Mouse (Mus musculus) gastrocnemius, postnatal 4 days (tissue): ENCODE data around the gene Hist1h1a. TPM values are rescaled to one million over a fixed set of nuclear protein-coding genes. Genes with fewer than 3 reads are reported as not detected.

Source experiments
- DNase-seq, 2 experiments: peaks; one replicate each; pipeline ENCODE4 v3.0.0; 2021 to 2022; ENCODE audit warnings: low spot score in 2 of 2, mixed read lengths in 2 of 2
- total RNA-seq, 2 experiments: library from RNA; stranded (reverse); gene quantifications; 2 replicates each; pipeline ENCODE4 v1.2.3; 2021

Hist1h1a gene
- total RNA-seq, 2 experiments from 2014 or later: 271 to 321 TPM

GRCm38 (mm10) chr13:23743215-23743614 is 20.3 kb upstream of the Hist1h1a start:
- DNase-seq: no peak

GRCm38 (mm10) chr13:23743963-23744362 is 19.5 kb upstream of the Hist1h1a start:
- no peak for DNase-seq

- no peak for DNase-seq
Observed at GRCm38 (mm10) chr13:23744421-23745380, 18.8 kb upstream of the Hist1h1a start.

- DNase-seq: peak; percentile 59 to 84
Observed at GRCm38 (mm10) chr13:23745381-23746161, 17.9 kb upstream of the Hist1h1a start, which contains the start of gene Hist1h3c. TSS of gene Hist1h3c (minus strand) at chr13:23745602.

- peak in 1 of 2 experiments; percentile 57 for DNase-seq
Observed at GRCm38 (mm10) chr13:23746201-23747080, 17.0 kb upstream of the Hist1h1a start, which contains the start of gene Hist1h2bb. TSS of gene Hist1h2bb (plus strand) at chr13:23746734.

- DNase-seq: no peak
Observed at GRCm38 (mm10) chr13:23747081-23747891, 16.2 kb upstream of the Hist1h1a start.

- DNase-seq: no peak
Observed at GRCm38 (mm10) chr13:23747892-23748288, 15.6 kb upstream of the Hist1h1a start.

- DNase-seq: no peak
Observed at GRCm38 (mm10) chr13:23749563-23750121, 13.8 kb upstream of the Hist1h1a start.

GRCm38 (mm10) chr13:23750839-23751477 is 12.5 kb upstream of the Hist1h1a start, which contains the start of gene Hist1h2ab:
TSS of gene Hist1h2ab (plus strand) at chr13:23751126.
- DNase-seq: peak in 1 of 2 experiments; percentile 46

- no peak for DNase-seq
Observed at GRCm38 (mm10) chr13:23751478-23751956, 11.9 kb upstream of the Hist1h1a start.

GRCm38 (mm10) chr13:23752067-23752741 is 11.3 kb upstream of the Hist1h1a start, which contains the start of gene Hist1h3b:
TSS of gene Hist1h3b (plus strand) at chr13:23752267.
- peak; percentile 61 to 89 for DNase-seq

- no peak for DNase-seq
Observed at GRCm38 (mm10) chr13:23752742-23753172, 10.7 kb upstream of the Hist1h1a start.

- DNase-seq: no peak
Observed at GRCm38 (mm10) chr13:23753314-23754078, 10.0 kb upstream of the Hist1h1a start.

GRCm38 (mm10) chr13:23755000-23755399 is 8.5 kb upstream of the Hist1h1a start:
- DNase-seq: no peak

GRCm38 (mm10) chr13:23756790-23757189 is 6.7 kb upstream of the Hist1h1a start, which contains the start of gene Hist1h4b:
TSS of gene Hist1h4b (plus strand) at chr13:23757013.
- peak; percentile 56 to 81 for DNase-seq

GRCm38 (mm10) chr13:23757211-23757773 is 6.2 kb upstream of the Hist1h1a start:
- no peak for DNase-seq

GRCm38 (mm10) chr13:23757921-23758320 is 5.5 kb upstream of the Hist1h1a start:
- DNase-seq: no peak
